Mouse (Mus musculus) B cell, adult 67 days (primary cell): ENCODE results near the gene Bsph2. TPM values are rescaled to one million over a fixed set of nuclear protein-coding genes. Genes with fewer than 3 reads are reported as not detected.

Source experiments
- total RNA-seq, 2 experiments: library from RNA; stranded (reverse); gene quantifications; 4 replicates each; pipeline ENCODE4 v1.2.4; 2023

The Bsph2 gene
- not detected for total RNA-seq

GRCm38 (mm10) chr7:13570967-13571366 is at the start of gene Bsph2:
TSS of gene Bsph2 (minus strand) at chr7:13571067.

Other genes starting within 250 kb of the Bsph2 start
- gene Pla2g4c, start 246.4 kb downstream of the Bsph2 start, total RNA-seq: 1 to 10 TPM in 1 of 2 experiments, under 1 TPM in 1; 0.20 to 1.2 TPM
- not detected for gene Cabp5, start 172.9 kb downstream of the Bsph2 start, total RNA-seq
- not detected for gene Bsph1, start 120.2 kb downstream of the Bsph2 start, total RNA-seq
- gene Sult2a5, start 52.9 kb upstream of the Bsph2 start, total RNA-seq: not detected
- not detected for gene Sult2a2, start 162.4 kb upstream of the Bsph2 start, total RNA-seq